Mouse (Mus musculus) lung, postnatal 14 days (tissue): ENCODE results near the gene Dusp23.
A peak's percentile ranks its signal among the peaks of the same experiment; 100 is the strongest.

ENCODE experiments used
- DNase-seq: peaks from one replicate; pipeline ENCODE4 v3.0.0; 2021

Dusp23 gene

GRCm38 (mm10) chr1:172619235-172619634 is 13.5 kb downstream of the Dusp23 start:
- peak; percentile 85 for DNase-seq

GRCm38 (mm10) chr1:172618141-172618540 is 14.6 kb downstream of the Dusp23 start:
- DNase-seq = no peak

DNA sequence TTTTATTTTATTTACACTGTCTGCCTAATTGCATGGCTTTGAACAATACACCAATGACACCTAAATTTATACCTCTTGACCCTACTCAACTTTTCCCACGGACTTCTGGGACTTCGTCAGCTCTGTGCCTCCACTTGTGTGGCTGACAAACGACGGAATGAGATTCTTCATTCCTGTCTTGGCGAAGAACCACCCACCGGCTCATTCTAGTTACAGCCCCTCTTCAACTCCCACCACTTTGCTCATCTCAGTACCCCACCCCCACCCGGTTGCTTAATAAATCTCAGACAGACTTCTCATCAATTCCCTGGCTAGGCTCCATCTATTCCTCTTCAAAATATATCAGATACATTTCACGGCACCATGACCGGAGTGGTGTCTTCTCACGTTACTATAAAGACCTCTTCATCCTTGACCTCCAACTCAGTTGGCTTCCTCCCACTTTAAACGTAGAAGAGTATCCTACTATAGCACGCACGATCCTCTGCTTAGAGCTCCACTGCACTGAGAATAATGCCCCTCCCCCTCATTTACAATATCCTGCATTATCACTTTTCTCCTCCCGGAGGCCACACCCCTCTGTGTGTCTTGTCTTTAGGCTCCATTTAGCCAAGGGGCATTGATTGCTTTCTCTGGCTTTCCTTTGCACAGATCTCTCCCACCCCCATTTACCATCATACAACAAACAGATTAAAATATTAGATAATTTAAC is 15.2 kb downstream of the Dusp23 start:
- no peak for DNase-seq

DNA sequence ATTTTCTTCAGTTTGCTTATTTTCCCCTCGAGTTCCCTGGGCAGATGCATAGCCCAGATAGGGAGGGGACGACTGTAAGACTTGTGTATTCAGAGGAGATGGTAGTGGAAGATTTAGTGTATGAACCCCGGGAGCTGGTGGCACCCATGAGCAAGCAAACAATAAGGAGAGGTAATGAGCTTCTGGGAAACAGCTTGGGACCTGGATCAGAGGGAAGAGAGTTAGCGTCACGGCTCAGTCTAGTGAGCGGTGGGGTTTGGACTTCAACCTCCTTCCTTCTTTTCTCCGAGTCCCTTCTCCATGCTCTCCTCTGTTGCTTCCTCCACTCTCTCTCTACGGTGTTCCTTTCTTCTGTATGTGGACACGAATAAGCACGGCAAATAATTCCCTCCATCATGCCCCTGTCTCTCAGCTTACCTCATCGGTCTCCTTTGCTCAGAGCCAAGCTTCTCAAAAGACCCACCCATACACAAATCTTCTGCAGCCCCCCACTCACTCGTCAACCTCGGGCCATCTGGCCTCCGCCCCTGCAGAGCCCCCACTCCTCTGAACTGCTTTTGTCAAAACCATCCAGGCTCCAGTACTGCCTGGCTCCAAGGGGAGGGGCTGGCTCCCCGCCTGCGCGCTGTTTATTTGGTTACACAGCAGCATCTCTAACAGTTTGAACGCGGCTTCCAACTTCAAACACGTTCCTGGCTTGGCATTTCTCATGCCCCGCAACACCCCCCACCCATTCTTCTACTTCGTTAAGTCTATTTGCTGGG is 16.0 kb downstream of the Dusp23 start:
- peak; percentile 17 for DNase-seq

DNA sequence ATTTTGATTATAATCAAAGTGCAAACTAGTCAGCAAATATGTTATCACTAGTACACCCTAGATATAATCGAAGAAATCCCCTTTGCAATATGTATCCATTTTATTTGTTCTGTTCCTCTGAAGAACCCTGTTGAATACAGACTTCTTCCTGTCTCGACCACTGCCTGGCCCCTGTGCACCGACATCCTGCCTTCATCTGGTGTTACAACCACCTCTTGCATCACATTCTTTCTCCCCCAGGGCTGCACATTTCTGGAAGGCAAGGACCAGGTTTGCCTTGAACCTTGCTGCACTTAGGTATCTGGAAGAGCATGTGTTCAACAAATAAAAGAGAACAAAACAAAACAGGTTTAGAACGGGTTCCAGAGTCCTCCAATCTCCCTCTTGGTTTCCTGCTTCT is 17.4 kb downstream of the Dusp23 start:
- no peak for DNase-seq

DNA sequence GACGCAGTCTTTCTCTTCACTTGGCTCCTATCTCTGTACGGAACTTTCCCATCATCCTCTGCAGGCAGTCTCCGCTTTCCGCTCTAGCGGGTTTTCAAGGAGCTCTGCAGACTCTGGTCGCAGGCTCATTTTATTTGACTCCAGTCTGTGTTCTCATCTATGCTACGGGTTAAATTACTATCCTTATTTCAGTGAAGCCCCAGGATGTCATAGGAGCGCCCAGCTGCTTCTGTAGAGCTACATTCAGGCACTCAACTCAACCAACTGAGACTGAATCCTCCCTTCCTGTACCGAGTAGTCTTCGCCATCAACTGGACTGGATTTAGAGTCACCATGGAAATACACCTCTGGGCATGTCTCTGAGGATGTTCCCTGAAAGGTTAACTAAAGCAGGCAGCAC is 18.1 kb downstream of the Dusp23 start:
- DNase-seq = no peak

DNA sequence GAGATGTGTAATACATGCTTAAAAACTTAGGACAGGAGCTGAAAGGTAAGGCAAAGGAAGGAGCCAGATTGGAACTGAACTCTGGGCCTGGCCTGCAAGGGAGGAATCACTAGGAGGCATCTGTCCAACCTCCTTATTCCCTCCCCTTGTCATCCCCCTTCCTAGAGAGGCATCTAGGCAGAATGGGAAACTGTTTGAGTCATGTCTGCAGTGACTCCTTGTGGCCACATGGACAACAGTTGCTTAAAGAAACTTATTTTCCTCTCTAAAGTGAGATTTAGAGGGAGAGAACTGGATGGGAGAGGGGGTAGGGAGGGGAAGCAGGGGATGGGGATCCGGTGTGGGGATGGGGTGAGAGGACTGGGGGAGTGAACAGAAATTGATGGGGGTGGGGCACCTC is 20.0 kb downstream of the Dusp23 start:
- no peak for DNase-seq

- no peak for DNase-seq
Observed at GRCm38 (mm10) chr1:172611304-172611703, 21.5 kb downstream of the Dusp23 start.

GRCm38 (mm10) chr1:172602326-172602725 is 30.4 kb downstream of the Dusp23 start, which contains the start of gene Fcrl6:
Gene Fcrl6 (minus strand): TSS chr1:172602551.
- DNase-seq = no peak

DNA sequence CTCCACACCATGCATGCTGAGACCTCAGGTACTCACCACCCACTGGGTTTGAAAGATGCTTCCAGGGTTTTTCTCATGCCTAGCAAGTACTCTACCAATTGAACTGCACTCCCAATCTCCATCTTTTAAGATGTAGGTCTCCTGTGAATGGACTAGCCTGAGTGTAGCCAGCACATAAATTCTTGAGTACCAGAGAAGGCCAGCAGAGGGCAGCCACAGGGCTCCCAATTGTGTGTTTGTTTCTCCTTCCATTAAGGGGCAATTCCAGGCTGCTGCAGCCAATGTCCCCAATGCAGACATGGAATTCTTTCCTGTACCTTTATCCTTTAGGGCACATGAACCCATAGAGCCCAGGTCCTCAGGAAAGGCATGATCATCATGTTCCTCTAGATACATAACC is 38.3 kb downstream of the Dusp23 start:
- peak; percentile 60 for DNase-seq

GRCm38 (mm10) chr1:172593956-172594355 is 38.8 kb downstream of the Dusp23 start:
- no peak for DNase-seq

GRCm38 (mm10) chr1:172593321-172593720 is 39.4 kb downstream of the Dusp23 start:
- no peak for DNase-seq

DNA sequence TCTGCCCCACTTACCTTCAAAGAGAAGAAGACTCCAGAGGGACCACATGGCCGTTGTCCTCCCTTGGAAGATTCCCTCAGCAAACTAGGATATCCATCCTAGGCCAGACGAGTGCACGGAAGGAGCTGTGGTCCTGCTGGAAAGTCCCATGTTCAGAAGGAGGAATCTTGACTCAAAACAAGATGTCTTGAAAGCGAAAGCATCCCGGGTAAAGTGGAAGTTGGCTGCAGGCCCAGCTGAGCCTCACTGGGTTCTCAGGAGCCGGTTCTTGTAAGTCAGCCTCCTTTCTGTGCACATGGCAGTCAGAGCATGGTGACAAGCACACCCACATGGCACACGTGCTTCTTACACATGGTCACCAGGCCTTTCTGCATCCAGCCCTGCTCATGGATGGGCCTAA is 42.4 kb downstream of the Dusp23 start, which contains the start of gene Slamf8:
Gene Slamf8, minus strand, starts transcription at position 184 of the 400 bp plus-strand sequence.
- DNase-seq = peak; percentile 36

DNA sequence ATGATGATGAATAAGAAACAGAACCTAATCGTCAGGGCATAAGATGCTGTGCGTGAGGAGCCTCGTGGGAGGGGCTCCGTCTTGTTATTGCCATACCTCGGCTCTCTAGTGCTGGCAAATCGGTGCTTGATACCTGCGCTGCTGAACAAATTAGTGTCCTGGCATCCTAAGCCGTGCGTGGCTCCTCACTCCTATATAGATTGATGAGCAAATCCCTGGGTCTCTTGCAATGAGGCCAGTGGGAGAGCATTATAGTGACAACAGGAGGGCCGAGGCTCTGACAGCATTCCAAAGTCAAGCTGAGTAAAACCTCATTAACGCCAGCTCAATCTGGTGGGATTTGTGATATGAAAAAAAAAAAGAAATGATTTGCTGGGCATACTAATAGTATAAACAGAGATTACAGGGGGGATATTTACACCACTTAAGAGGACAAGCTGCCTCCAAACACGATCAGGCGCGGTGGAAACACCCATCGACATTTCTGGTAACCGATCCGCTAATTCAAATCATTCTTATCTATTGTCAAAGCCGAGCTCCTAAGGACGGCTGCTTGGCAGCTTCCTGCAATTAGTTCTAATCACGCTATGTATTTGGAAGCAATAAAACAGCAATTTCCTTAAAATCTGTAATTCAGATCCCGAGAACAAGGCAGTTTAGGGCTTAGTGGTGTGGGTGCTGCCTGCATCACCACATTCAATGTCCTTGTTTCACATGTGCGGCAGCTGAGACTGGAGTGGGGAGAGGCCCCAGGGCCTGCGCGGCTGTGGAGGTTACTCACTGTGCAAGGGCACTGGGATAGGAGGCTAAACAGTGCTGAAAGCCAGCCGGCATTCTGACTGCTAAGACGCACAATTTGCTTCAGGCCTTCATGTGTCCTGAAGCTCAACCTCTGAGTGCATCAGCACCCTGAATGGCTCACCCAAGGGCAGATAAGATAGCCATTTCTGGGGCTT is 46.9 kb downstream of the Dusp23 start:
- DNase-seq = no peak

- no peak for DNase-seq
Observed at GRCm38 (mm10) chr1:172585026-172585425, 47.7 kb downstream of the Dusp23 start.

DNA sequence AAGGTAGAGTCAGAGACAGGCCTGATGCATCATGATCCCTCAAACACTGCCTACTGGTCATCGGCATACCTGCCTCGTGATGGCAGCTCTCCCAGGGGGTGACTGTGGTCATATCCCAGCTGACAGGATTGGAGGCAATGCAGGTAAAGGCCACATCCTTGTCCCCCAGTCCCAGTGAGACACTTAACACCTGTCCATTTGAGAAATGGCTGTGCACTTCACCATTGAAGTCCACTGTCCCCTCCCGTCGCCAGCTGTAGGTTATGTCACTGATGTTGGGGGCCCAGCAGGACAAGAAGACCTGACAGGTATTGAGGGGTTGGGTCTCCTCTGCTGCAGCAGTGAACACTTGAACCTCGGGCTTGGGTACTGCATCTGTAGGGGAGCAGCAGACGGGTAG is 48.5 kb downstream of the Dusp23 start:
- no peak for DNase-seq

- no peak for DNase-seq
Observed at GRCm38 (mm10) chr1:172582436-172582835, 50.3 kb downstream of the Dusp23 start.
